Mouse (Mus musculus): ENCODE measurements around the gene Slc9a5.
A peak's percentile ranks its signal among the peaks of the same experiment; 100 is the strongest.

Slc9a5 gene

DNA sequence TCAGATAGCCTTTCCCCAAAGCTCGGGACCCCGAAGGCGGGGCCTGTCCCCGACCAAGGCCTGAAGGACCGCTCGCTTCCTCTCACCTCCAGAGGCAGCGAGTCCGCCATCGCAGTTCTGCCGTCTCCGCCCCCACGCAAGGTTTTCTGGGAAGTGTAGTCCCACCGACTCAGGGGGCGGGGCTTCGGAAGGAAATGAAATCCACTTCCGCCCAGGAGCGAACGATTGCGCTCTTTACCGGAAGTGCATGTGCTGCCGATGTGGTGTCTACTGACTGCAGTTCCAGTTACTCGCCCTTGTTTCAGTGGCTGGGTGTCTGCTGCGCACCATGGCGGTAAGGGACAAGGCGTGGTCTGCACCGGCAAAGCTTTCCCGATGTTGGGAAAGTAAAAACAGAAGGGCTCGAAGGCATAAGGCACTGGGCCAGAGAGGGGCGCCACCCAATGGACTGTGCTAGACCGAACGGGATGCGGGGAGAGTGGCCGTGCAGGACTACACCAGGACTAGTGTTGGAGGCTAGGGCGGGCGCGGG is 22.4 kb upstream of the Slc9a5 start, which contains the start of the genes Lrrc29 and Tmem208:
TSS of gene Lrrc29 (minus strand) at position 138 of the 532 bp plus-strand sequence.
TSS of gene Tmem208 (plus strand) at position 214 of the 532 bp plus-strand sequence.
- peak; percentile 95 to 97 for DNase-seq (ENCODE audit: low spot score in 2 of 2)

DNA sequence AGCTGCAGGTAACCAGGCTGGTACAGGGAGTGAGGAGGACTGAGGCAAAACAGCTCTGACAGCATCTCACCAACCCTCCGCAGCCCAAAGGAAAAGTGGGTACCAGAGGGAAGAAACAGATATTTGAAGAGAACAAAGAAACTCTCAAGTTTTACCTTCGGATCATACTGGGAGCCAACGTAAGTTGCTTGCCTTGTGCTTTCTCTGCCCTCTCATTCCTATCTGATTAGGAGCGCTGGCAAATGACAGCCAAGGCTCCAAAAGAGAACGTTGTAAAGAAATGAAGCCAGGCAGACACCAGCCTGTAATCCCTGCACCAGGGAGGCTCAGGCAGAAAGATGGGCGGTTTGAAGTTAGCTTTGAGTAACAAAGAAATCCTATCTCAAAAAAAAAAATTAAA is 21.7 kb upstream of the Slc9a5 start:
- DNase-seq (ENCODE audit: low spot score in 2 of 2): no peak

DNA sequence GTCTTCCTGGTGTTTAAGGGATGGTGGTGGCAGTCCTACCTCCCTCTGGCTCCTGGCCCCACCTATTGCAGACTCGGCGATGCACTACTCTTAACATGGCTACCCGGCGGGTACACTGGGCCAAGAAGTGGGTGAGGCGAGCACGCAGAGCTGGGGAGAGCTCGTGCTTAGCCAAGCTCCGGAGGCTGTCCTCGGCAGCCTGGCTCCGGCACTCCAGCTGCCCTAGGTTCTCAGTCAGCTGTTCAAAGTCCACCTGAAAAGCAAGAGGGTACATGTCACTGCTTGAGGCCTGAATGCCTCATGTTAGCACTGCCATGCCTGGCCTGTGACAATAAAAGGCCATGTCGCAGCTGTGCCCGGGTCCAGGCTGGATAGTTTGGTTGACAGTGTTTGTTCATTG is 18.3 kb upstream of the Slc9a5 start:
- DNase-seq (ENCODE audit: low spot score in 2 of 2): no peak

DNA sequence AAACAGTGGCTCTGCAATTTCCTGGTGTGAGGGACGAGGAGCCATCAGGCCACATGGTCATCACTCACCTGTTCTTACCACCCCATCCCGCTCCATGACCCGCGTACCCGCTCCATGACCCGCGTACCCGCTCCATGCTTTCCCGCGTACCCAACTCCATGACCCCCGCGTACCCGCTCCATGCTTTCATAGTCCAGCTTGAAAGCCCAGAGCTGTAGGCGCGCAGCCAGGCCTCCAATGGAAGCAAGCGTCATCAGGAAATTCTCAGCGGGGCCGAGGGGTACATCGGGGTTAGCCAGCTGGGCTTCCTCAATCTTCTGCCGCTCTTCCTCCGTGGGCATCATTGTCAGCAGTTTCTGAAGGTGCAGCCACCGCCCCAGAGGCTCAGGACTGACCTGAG is 17.2 kb upstream of the Slc9a5 start:
- DNase-seq (ENCODE audit: low spot score in 2 of 2): no peak

DNA sequence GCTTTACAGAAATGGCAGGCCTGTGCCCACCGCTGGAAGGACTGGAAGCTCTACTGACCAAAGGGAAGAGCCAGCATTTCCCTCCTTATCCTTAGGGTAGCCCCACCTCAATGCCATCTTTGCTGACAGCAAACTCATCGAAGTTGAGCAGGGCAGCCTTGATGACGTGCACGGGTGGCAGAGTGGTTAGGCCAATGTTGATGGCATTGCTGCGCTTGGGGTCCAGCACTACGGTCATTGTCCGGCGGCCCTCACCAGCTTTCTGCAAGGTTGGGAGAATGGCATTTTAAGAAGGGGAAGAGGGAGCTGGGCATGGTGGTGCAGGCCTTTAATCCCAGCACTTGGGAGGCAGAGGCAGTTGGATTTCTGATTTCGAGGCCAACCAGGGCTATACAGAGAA is 16.7 kb upstream of the Slc9a5 start:
- no peak for DNase-seq (ENCODE audit: low spot score in 2 of 2)

- no peak for DNase-seq (ENCODE audit: low spot score in 2 of 2)
Observed at GRCm38 (mm10) chr8:105332523-105332922, 16.1 kb upstream of the Slc9a5 start.

- DNase-seq (ENCODE audit: low spot score in 2 of 2): no peak
Observed at GRCm38 (mm10) chr8:105336373-105337130, 12.1 kb upstream of the Slc9a5 start.

GRCm38 (mm10) chr8:105338992-105339391 is 9.7 kb upstream of the Slc9a5 start:
- no peak for DNase-seq (ENCODE audit: low spot score in 2 of 2)

DNA sequence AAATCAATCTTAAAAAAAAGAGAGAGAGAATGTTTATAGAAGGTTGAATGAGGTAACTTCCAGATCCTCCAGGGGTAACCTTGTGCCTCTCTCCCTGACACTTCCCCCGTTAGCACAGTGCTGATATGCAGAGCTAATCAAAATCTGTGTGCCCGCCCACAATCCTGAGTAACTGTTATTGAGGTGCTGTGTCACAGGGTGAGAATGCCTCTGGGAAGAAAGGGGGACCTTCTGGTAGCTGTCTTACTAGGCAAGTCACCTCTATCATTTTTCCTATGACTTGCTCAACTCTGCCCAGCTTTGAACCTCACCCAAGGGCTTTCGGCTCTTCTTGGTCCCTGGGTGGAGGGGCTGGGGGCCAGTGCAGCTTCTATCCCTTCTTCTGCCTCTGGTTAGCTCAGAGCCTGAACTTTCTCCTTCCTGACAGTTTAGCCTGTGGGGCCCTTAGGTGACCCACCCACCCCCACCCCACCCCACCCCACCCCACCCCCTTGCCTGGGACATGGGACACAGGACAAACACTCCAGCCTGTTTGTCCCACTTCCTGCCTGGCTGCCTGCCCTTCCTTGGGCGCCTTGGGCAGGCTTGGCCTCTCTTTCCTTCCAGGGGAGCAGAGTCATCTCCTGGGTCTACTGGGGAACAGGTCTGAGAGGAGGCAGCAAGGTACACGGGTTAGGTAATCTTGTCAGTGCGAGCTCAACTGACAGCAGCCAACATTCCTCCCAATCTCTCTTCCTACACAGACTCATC is 8.6 kb upstream of the Slc9a5 start:
- no peak for DNase-seq (ENCODE audit: low spot score in 2 of 2)

DNA sequence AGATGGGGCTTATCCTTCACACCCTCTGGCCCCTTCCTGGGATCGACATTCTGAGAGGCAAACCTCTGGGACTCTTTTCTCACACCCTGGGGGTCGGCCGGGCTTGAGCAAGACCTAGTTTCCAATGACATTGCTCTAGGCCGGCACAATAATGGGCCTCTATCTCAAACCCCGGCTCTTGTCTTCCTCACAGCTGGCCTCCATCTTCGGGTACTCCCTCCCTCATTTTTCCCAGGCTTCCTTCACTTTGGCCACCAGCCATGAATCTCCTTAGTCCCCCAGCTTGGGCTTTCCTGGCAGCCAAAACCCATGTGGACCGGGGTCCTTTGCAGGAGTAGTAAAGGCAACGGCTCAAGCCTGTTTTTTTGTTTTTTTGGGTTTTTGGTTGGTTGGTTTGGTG is 7.2 kb upstream of the Slc9a5 start:
- DNase-seq (ENCODE audit: low spot score in 2 of 2): no peak

DNA sequence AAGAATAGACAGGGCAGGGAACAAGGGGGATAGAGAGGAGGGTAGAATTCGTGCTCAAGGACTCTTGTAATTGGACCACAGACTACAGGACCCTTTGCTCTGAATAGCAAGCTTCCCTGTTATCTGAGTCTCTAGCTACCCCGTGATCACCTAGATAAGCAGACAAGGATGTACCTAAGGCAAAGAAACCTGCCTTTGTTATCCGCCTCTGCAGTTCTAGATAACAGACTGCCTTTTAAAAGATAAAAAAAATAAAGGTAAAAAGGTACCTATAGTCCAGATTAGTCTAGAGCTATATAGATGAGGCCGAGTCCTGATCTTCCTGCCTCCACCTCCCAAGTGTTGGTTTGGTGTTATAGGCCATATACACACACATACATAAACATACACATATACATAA is 5.9 kb upstream of the Slc9a5 start:
- no peak for DNase-seq (ENCODE audit: low spot score in 2 of 2)

GRCm38 (mm10) chr8:105343791-105344574 is 4.7 kb upstream of the Slc9a5 start:
- DNase-seq (ENCODE audit: low spot score in 2 of 2): no peak

GRCm38 (mm10) chr8:105345061-105345975 is 3.3 kb upstream of the Slc9a5 start:
- no peak for DNase-seq (ENCODE audit: low spot score in 2 of 2)

GRCm38 (mm10) chr8:105346611-105347427 is 1.8 kb upstream of the Slc9a5 start:
- DNase-seq (ENCODE audit: low spot score in 2 of 2): peak; percentile 67 to 78

DNA sequence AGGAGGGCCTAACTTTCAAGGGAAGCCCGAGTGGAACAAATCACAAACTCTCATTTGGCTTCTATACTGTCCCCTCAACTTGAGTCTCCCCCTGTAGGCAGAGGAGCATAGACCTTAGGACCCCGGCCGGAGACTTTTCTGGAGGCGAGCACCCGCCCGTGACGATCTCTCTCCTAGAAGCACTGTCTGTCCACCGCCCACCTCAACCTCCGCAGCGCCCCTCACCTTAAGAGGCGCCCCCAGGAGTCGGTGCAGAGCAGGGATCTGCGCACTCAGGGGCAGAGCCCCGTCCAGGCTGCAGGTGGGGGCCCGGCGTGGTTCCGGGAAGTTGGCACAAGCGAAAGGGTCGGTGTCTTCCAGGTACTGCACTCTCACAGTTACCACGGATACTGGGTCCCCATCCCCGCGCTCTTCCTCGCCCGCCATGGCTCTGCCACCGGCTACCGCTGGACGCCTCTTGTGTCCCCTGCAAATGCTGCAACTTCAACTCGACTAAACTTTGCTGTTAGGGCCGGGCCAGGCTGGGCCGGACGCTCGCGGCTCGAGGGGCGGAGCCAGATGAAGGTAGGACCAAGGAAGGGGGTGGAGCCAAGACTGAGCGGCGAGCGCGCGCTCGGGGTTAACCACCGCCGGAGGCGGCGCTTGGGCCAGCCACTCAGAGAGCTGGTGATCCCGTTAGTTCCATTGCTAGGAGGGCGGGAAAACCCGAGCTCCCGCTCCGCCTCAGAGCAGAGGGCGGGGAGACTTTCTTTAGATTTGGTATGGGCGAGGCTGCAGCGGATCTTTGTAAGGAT is 1.0 kb upstream of the Slc9a5 start, which contains the start of gene Fhod1:
TSS of gene Fhod1 (minus strand) at position 526 of the 794 bp plus-strand sequence.
- DNase-seq (ENCODE audit: low spot score in 2 of 2): peak; percentile 94 to 95

DNA sequence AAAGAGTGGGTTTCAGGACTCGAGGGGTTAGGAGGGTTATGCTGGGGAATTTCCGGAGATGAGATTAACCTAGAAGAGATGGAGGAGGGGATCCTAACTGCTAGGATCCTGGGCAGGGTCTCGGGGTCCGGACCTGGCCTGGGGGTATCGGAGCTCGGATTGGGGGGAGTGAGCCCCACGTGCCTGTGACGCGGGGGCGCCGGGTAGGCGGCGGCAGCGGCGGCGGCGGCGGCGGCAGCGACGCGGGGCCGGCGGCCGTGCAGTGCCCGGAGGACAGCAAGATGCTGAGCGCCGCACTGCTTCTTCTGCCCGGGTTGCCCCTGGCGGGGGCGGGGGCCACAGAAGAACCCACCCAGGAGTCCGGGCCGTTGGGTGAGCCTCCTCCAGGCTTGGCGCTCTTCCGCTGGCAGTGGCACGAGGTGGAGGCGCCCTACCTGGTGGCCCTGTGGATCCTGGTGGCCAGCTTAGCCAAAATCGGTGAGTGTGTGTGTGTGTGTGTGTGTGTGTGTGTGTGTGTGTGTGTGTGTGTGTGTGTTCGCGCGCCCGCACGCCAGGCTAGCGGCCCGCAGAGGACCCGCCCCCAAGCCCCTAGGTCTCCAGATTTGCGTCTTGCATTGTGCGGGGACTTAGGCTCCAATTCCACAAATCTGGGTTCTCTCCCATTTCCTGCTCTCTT is 591 bp downstream of the Slc9a5 start:
- DNase-seq (ENCODE audit: low spot score in 2 of 2): peak in 1 of 2 experiments; percentile 58

DNA sequence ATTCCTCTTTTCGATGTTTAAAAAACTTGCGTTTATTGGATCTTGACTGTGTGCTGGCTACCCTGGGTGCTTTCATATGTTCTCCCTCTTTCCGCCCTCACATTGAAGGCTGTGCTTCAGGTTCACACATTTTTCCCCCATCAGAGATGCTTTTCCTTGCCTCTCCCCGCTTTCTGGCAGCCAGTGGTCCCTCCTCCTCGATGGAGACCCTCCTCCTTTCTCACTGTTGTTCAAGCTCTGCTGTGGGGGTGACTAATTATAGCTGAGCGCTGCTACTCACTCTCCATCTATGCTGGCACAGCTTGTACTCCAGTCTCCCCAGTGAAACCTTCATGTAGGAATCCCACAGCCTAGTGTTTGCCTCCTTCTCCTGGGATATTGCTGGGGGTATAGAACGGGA is 1.5 kb downstream of the Slc9a5 start:
- no peak for DNase-seq (ENCODE audit: low spot score in 2 of 2)

DNA sequence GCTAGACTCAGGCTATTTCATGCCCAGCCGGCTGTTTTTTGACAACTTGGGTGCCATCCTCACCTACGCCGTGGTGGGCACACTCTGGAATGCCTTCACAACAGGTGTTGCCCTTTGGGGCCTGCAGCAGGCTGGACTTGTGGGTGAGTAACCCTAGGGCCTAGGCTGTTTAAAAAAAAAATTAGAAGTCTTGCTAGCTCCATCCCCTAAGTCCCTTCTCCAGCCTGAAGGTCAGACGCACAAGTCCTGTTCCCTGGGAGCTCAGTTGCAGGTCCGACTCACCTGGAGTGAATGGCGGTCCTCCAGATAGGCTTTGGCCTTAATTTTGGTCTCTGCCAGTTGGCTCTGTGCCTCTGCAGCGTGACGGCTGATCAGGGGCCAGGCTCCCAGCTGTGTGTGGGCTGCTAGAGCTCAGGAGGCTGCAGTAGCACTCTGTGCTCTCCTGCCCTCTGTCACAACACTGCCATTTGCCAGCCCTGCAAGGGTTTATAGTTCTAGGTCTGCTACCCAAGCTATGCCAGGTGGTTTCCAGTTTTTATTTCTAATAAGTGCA is 5.0 kb downstream of the Slc9a5 start:
- DNase-seq (ENCODE audit: low spot score in 2 of 2): no peak
